Mouse (Mus musculus): Measurements from ENCODE around the gene Kazn.

Kazn gene

GRCm38 (mm10) chr4:142053661-142054448 is 185.3 kb downstream of the Kazn start:
- no peak for DNase-seq (ENCODE audit: low spot score)

- DNase-seq (ENCODE audit: low spot score): no peak
Observed at GRCm38 (mm10) chr4:142053261-142053660, 185.9 kb downstream of the Kazn start.

GRCm38 (mm10) chr4:142052391-142053132 is 186.6 kb downstream of the Kazn start:
- no peak for DNase-seq (ENCODE audit: low spot score)
